Mouse (Mus musculus) frontal cortex, adult 2 months (tissue): ENCODE measurements around the gene 3100002H09Rik. TPM values are rescaled to one million over a fixed set of nuclear protein-coding genes. Genes with fewer than 3 reads are reported as not detected.

ENCODE experiments used
- polyA plus RNA-seq: library from polyadenylated mRNA; depleted of rRNA; stranded (reverse); fragments of >200 nt; gene quantifications from 2 replicates; pipeline ENCODE4 v1.2.3, GENCODE M21; 2012; rRNA removed

The 3100002H09Rik gene
- polyA plus RNA-seq, 1 experiment: 0.14 TPM

Other genes with a start within 250 kb of the 3100002H09Rik start
- 6.9 and 11.6 TPM in 2 replicates for gene Pou3f1, start 46.0 kb upstream of the 3100002H09Rik start, polyA plus RNA-seq
- 19.0 and 20.7 TPM in 2 replicates for gene Utp11, start 82.8 kb upstream of the 3100002H09Rik start, polyA plus RNA-seq
- 2.0 and 2.2 TPM in 2 replicates for gene Fhl3, start 89.9 kb upstream of the 3100002H09Rik start, polyA plus RNA-seq
- gene Sf3a3, start 104.0 kb upstream of the 3100002H09Rik start, polyA plus RNA-seq: 35.5 and 40.4 TPM in 2 replicates
- gene Inpp5b, start 131.0 kb upstream of the 3100002H09Rik start, polyA plus RNA-seq: 58.0 and 71.4 TPM in 2 replicates
- 12.9 and 13.2 TPM in 2 replicates for gene Mtf1, start 191.3 kb upstream of the 3100002H09Rik start, polyA plus RNA-seq
- gene Yrdc, start 239.9 kb upstream of the 3100002H09Rik start, polyA plus RNA-seq: 34.5 and 36.8 TPM in 2 replicates
- gene 1110065P20Rik, start 240.4 kb upstream of the 3100002H09Rik start, polyA plus RNA-seq: 91.4 and 98.1 TPM in 2 replicates